Mouse (Mus musculus) hindbrain, embryonic 10.5 days (tissue): Measurements from ENCODE around the gene Bcs1l. TPM values are rescaled to one million over a fixed set of nuclear protein-coding genes. Genes with fewer than 3 reads are reported as not detected.

ENCODE experiments used
- DNase-seq: peaks from one replicate; pipeline ENCODE4 v3.0.0-alpha.2; 2017; ENCODE audit warnings: low spot score
- H3K27ac ChIP-seq: fragments of 300-500 bp; sonication (generic); 2 replicates; pipeline ENCODE4 v1.5.1; 2016; ENCODE audit warnings: mild to moderate bottlenecking, moderate library complexity
- H3K27me3 ChIP-seq: fragments of 300-500 bp; sonication (generic); 2 replicates; pipeline ENCODE4 v1.6.1; 2016; ENCODE audit warnings: mild to moderate bottlenecking; ENCODE audit not compliant: poor library complexity, insufficient read depth, severe bottlenecking
- H3K36me3 ChIP-seq: fragments of 300-500 bp; sonication (generic); 2 replicates; pipeline ENCODE4 v1.6.1; 2016; ENCODE audit warnings: mild to moderate bottlenecking, moderate library complexity
- H3K4me1 ChIP-seq: fragments of 300-500 bp; sonication (generic); replicated peaks from 2 replicates; pipeline ENCODE4 v1.6.1; 2016; ENCODE audit warnings: mild to moderate bottlenecking
- H3K4me3 ChIP-seq: fragments of 300-500 bp; sonication (generic); 2 replicates; pipeline ENCODE4 v1.5.1; 2016; ENCODE audit warnings: mild to moderate bottlenecking, moderate library complexity
- H3K9me3 ChIP-seq: fragments of 300-500 bp; sonication (generic); 2 replicates; pipeline ENCODE4 v1.6.1; 2016; ENCODE audit warnings: mild to moderate bottlenecking, moderate library complexity
- WGBS: fragments of 180-500 bp; shearing (Covaris S2); methylation state at CpG from one replicate; pipeline ENCODE4 v1.1.7; 2016; 5-methylcytosine and 5-hydroxymethylcytosine counted together
- polyA plus RNA-seq: library from polyadenylated mRNA; unstranded; fragments of >200 nt; fragmentation: Nextera tagmentation; extraction: Ambion mirVana; gene quantifications from 2 replicates; pipeline ENCODE4 v1.2.1, GENCODE M21; 2016

Gene Bcs1l
- polyA plus RNA-seq, 1 experiment from 2014 or later: 17.4 TPM

DNA sequence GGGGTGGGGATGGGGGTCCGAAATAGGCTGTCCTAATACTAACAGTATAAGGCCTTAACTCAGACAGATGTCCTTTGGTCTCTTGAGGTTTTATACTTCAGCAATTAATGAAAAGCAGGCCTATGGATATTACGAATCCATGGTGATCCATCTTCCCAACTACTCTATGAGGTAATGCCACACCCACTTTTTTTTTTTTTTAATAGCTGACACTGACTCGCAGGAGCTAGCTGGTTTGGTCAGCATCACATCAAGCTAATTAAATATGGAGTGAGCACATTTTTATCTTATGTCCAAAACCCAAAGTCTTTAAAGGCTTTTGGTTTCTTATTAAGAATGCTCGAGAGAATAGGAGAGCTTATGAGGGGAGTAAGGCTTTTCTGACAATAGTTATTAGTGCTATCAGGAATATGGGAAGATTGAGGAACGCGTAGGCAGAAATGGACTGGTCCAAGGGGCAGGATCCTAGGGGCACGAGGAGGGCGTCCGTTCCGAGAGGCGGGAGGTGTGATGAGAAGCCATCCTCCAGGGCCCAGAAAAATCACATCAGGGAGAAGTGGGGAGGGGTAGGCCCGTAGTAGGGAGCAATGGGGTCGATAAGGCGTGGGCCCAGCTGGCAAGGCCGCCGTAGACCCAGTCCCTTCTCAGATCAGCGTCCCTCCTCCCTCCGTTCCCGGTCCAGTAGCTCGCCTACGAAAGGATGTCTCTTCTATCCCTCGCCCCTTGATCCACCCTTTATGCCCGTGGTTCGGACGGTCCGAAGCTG lies 12.6 kb downstream of the Bcs1l start:
- Histone ChIP-seq H3K27me3 (no peaks in the 10 kb centered on the region), H3K9me3 (no peaks in the 10 kb centered on the region), H3K36me3 (peaks cover 56% of the 10 kb centered on the region), H3K4me1 (peaks cover 19% of the 10 kb centered on the region), H3K4me3 (peak overlapping the region; percentile 93), H3K27ac (peak overlapping the region; percentile 83)
- WGBS: 10% methylated on average over 26 of the region's 26 CpGs
- no peak for DNase-seq

DNA sequence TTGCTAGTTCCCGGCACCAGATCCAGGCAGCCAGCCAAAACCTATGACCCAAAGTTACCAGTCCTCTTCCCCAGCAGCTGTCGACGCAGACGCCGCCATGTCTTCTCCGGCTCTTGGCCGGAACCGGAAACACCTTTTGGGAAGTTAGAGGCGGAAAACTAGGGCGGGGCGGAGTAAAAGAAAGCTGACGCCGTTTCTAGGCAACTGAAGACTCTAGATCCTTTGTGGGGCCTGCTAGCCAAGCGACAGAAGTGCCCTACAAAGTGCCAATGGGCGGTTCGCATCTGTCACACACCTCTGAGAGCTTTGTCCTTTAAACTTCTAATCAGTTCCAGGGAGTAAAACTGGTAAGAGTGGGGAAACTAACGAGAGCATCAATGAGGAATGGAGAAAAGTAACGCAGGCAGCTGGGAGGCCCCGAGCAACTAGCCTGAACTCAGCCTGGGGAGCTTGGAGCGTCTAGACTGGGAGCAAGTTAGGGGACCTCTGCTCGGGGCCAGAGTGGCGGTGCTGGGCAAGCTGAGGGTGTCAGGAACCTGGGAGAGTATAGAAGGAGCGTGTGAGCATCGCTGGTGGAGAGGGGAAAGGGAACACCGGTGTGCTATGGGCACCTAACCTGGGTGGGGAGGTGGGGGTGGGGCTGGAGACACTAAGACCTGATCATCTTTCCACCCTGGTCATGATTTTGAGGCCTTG lies 13.3 kb downstream of the Bcs1l start, which contains the start of the genes Rnf25 and Stk36:
Gene Rnf25 (minus strand): TSS at position 131 of the 696 bp plus-strand sequence.
Gene Stk36 (plus strand): TSS at position 179 of the 696 bp plus-strand sequence.
- H3K27me3 ChIP-seq: no peaks in the 10 kb centered on the region

DNA sequence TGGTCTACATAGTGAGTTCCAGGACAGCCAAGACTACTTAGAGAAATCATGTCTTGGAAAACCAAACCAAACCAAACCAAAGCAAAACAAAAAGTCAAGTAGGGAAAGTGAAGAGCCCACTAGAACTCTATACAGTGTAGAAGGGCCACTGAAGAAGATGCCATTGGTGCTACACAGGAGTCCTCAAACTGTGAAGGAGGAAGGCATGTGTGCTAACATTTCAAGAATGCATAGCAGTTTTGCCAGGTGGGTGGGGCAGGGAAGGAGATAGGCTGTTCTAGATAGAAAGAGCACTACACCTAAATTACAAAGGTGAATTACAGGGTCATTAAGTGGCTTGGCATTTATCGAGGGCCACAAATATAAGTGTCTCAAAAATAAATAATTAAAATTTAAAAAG lies 36.1 kb downstream of the Bcs1l start:
- H3K9me3 ChIP-seq: no peaks in the 10 kb centered on the region
- no peak for DNase-seq
- WGBS: 93% methylated on average over 1 of the region's 1 CpGs
- H3K4me1 ChIP-seq: peaks cover 10% of the 10 kb centered on the region
- H3K36me3 ChIP-seq: peaks cover 61% of the 10 kb centered on the region
- no peak overlapping the region for H3K27ac ChIP-seq
- no peaks in the 10 kb centered on the region for H3K27me3 ChIP-seq
- H3K4me3 ChIP-seq: no peak overlapping the region

More for the DNA sequence above, 13.3 kb downstream of the Bcs1l start, which contains the start of the genes Rnf25 and Stk36:
- peak; percentile 89 for DNase-seq
- no peaks in the 10 kb centered on the region for H3K9me3 ChIP-seq
- H3K36me3 ChIP-seq: peaks cover 53% of the 10 kb centered on the region
- WGBS: 9% methylated on average over 25 of the region's 25 CpGs
- H3K27ac ChIP-seq: peak within 1 kb of the TSS; percentile 83
- H3K4me1 ChIP-seq: peaks cover 19% of the 10 kb centered on the region
- peak within 1 kb of the TSS; percentile 93 for H3K4me3 ChIP-seq

DNA sequence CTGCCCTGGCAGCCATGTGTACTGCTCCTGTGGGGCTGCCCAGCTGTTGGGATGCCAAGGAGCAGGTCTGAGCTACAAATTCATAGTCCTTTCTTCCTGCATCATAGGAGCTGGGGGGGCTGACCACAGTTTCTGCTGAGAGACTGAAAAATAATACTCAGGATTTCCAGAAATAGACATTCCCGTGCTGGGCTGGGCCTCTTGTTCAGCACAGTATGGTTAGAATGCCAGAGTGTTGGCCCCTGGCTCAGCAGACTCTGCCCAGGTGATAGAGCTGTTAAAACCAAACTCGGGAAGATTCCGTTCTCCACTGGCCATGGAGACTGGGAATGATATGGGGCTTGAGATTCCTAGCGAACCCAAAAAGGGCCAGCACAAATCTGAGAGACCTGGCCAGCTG lies 38.0 kb downstream of the Bcs1l start:
- Histone ChIP-seq H3K27ac (no peak overlapping the region), H3K4me1 (peaks cover 10% of the 10 kb centered on the region), H3K9me3 (no peaks in the 10 kb centered on the region), H3K36me3 (peaks cover 61% of the 10 kb centered on the region), H3K4me3 (no peak overlapping the region), H3K27me3 (no peaks in the 10 kb centered on the region)
- WGBS: 89% methylated on average over 4 of the region's 4 CpGs
- DNase-seq: no peak

DNA sequence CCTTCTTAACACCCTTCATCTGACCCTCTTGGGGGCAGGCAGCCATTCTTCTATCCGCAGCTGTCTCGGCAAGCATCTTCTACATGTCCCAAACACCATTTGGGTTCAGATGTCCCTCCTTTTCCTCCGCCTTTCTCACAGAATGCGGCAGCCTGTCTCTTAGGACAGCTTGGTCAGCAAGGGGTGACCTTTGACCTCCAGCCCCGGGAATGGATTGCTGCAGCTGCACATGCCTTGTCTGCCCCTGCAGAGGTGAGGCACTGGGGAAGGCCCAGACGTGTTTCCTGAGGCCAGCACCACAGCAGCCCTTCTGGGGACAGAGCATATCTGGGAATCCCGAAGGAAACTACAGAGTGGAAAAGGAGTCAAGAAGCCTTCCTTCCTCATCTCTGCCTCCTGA lies 39.9 kb downstream of the Bcs1l start:
- Histone ChIP-seq H3K27me3 (no peaks in the 10 kb centered on the region), H3K4me3 (no peak overlapping the region), H3K4me1 (peaks cover 10% of the 10 kb centered on the region), H3K9me3 (no peaks in the 10 kb centered on the region), H3K27ac (peak overlapping the region; percentile 59; the same call in 1 of the 2 replicates), H3K36me3 (peaks cover 49% of the 10 kb centered on the region)
- peak; percentile 42 for DNase-seq
- whole genome bisulfite sequencing: 26% methylated on average over 7 of the region's 7 CpGs

DNA sequence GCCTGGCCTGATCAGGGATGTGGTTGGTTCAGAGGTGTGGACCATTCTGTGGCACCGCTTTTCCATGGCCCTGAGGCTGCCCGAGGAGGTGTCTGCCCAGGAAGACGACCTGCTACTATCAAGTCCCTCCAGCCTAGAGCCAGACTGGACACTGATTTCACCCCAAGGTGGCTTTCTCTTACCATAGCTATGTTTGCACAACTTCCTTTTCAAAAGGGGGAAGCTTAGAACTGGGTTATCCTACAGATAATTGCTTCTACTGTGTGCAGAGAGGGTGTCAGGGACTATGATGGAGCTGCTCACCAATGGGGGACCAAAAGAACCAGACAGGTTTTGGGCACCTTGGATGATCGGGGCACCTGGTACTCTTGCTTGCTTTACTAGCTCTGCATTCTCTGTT lies 44.6 kb downstream of the Bcs1l start:
- no peak overlapping the region for H3K27ac ChIP-seq
- H3K27me3 ChIP-seq: no peaks in the 10 kb centered on the region
- H3K4me3 ChIP-seq: no peak overlapping the region
- H3K36me3 ChIP-seq: peaks cover 40% of the 10 kb centered on the region
- H3K4me1 ChIP-seq: peaks cover 7% of the 10 kb centered on the region
- H3K9me3 ChIP-seq: no peaks in the 10 kb centered on the region
- 84% methylated on average over 4 of the region's 4 CpGs for WGBS
- DNase-seq: no peak

Other genes with a start within 250 kb of the Bcs1l start
- gene Catip, start 226.2 kb upstream of the Bcs1l start, polyA plus RNA-seq: 0.37 and 1.4 TPM in 2 replicates
- gene Slc11a1, start 213.1 kb upstream of the Bcs1l start, polyA plus RNA-seq: 1.8 and 3.0 TPM in 2 replicates
- 34.3 and 35.7 TPM in 2 replicates for gene Ctdsp1, start 196.8 kb upstream of the Bcs1l start, polyA plus RNA-seq
- 0.21 and 0.24 TPM in 2 replicates for gene Vil1, start 178.9 kb upstream of the Bcs1l start, polyA plus RNA-seq
- gene Cnot9, start 82.2 kb upstream of the Bcs1l start, polyA plus RNA-seq: 84.6 and 100 TPM in 2 replicates
- gene Plcd4, start 45.4 kb upstream of the Bcs1l start, polyA plus RNA-seq: 1.1 and 1.3 TPM in 2 replicates
- gene Usp37, start 44.0 kb upstream of the Bcs1l start, polyA plus RNA-seq: 34.0 and 45.5 TPM in 2 replicates
- gene Zfp142, start within 50 bp of the Bcs1l start, polyA plus RNA-seq: 8.7 and 9.6 TPM in 2 replicates
- gene Rnf25, start 13.1 kb downstream of the Bcs1l start, polyA plus RNA-seq: 33.0 and 37.2 TPM in 2 replicates
- gene Stk36, start 13.2 kb downstream of the Bcs1l start, polyA plus RNA-seq: 15.3 and 21.8 TPM in 2 replicates
- gene Ttll4, start 73.5 kb downstream of the Bcs1l start, polyA plus RNA-seq: 35.7 and 48.5 TPM in 2 replicates
- gene Cyp27a1, start 125.3 kb downstream of the Bcs1l start, polyA plus RNA-seq: 7.4 and 8.4 TPM in 2 replicates
- gene Prkag3, start 160.9 kb downstream of the Bcs1l start, polyA plus RNA-seq: 0.12 TPM in 1 of 2 replicates, not detected in the other
- 15.5 and 18.2 TPM in 2 replicates for gene Wnt6, start 183.6 kb downstream of the Bcs1l start, polyA plus RNA-seq
- 0.87 and 1.6 TPM in 2 replicates for gene Wnt10a, start 203.2 kb downstream of the Bcs1l start, polyA plus RNA-seq